Mouse (Mus musculus): Measurements from ENCODE around the gene Hoxa9.

DNA sequence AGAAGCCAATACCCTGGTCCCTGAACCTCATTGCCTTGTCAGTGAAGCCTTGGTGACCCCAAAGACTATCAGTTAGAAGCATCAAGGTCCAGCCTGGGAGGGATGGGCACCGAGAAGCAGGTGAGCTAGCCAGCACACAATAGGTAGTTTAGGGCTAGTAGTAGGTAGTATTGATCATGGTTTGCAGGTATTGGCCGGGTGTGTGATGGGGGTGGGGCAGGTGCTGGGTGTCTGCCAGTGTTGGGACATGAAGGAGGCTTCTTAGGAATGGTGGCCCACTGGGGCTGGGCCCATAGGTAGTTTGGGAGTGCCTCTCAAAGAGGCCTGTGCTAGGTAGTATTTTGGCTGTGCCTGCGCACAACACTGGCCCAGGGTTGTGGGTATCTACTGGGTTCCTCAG, 15.8 kb downstream of the Hoxa9 start:
- TF ChIP-seq EP300 (IDR thresholded peaks at IDR 0.05; ENCODE audit: insufficient read depth, low read depth, low read length) (no peak), CTCF (IDR thresholded peaks at IDR 0.05) (no peak), POLR2A (IDR thresholded peaks at IDR 0.05; ENCODE audit: insufficient read depth, low read depth, low read length) (no peak)

Data from heart, adult 2 months (tissue).